Mouse (Mus musculus) c-Kit-positive CD71-negative TER-119-negative erythroid progenitor cells, embryonic 14.5 days (primary cell): ENCODE results near the gene Alk.

Experiments
- DNase-seq: peaks from one replicate; pipeline ENCODE4 v3.0.0-alpha.2; 2013; ENCODE audit warnings: low read depth

The Alk gene

DNA sequence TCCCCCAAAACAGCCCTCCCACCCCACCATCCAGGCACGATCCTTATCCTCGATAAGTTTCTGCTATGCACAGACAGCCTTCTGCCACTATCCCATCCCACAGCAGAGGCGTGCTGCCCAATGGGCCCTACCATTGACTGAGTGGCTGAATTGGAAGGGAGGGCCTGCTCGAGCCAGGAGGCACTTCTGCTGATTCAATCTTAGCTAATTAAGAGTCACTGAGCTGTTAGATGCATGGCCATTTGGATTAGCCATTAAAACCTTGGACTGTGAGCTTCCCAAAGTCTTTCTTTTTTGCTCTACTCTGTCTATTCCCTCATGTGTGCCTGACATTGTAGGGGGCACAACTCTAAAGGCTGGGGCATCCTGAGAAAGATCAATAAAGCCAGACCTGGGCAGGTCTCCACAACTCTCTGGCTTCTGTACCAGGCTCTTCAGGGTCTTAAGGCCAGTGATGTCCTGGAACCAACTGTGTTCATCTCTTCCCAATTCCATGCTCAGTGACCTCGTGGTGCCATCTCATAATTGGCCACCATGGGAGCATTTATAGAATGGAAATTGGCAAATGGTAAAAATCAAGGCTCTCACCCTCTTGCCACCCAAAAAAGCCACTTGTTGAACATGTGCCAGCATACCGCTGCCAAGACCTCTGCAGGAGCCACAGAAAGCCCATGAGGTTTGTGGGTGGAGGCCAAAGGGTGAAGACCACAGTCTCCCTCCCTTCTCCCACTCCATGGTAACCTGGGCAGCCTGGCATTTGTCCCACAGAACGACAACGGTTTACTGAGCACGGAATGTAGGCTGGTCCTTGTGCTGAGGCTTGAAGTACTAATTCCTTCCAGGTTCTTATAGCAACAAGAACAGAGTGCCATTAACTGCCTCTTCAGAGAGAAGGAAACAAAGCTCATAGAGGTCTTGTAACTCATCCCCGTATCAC lies 582.4 kb downstream of the Alk start:
- no peak for DNase-seq

GRCm38 (mm10) chr17:72017329-72017728 lies 587.1 kb downstream of the Alk start:
- no peak for DNase-seq

DNA sequence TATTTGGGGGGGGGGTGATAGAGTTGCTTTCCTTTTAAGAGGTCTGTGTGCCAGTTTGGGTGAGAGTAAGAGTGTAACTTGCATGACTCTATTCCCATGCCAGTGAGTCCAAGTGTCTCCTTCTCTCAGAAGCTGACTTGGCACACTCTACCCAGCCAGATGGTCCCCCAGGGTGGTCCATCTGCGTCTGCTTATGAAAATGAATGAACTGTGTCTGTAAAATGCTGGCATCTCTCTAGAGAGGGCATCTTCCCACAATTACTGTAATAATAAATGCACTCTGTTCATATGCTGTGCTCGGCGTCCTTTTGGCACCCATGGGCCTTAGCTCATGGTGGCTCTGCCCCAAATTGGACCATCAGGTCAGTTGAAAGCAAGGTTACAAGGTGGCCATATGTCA lies 589.2 kb downstream of the Alk start:
- no peak for DNase-seq

GRCm38 (mm10) chr17:72012775-72013174 lies 591.7 kb downstream of the Alk start:
- DNase-seq = no peak

DNA sequence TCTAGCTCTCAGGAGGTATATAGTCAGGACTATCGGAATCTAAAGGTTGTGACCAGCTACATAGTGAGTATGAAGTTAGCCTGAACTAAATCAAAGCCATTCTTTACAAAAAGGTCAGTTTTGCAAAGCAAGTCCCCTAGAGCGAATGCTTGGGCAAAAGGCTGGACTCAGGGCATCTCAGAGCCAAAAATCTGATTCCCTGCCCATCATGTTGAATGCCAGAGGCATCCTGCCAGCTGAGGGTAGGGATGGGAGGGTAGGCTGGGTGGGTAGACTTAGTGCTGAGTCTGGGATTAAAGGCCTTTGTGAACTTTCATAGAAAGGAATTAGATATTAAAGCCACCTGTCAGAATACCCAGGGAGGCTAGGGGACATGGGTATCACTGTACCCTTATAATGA lies 594.6 kb downstream of the Alk start:
- no peak for DNase-seq

DNA sequence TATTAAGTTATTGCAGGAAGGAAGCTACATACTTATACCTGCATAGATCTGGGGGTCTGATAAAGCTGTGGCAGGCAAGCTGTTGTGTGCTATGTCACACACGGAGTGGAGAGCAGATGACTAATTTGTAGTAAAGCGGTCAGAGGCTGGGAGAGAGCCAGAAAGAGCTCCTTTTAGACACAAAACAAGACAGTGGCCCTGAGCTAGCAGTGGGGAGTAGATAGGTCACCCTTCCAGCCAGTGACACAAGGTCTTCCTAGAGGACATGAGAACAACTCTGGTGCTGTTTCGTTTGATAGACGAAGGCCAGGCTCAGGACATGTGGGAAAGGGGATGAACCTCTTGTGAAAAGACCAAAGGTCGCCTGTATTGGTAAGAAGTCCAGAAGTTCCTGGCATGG lies 596.0 kb downstream of the Alk start:
- DNase-seq = no peak

- no peak for DNase-seq
Observed at GRCm38 (mm10) chr17:72005365-72005764, 599.1 kb downstream of the Alk start.

DNA sequence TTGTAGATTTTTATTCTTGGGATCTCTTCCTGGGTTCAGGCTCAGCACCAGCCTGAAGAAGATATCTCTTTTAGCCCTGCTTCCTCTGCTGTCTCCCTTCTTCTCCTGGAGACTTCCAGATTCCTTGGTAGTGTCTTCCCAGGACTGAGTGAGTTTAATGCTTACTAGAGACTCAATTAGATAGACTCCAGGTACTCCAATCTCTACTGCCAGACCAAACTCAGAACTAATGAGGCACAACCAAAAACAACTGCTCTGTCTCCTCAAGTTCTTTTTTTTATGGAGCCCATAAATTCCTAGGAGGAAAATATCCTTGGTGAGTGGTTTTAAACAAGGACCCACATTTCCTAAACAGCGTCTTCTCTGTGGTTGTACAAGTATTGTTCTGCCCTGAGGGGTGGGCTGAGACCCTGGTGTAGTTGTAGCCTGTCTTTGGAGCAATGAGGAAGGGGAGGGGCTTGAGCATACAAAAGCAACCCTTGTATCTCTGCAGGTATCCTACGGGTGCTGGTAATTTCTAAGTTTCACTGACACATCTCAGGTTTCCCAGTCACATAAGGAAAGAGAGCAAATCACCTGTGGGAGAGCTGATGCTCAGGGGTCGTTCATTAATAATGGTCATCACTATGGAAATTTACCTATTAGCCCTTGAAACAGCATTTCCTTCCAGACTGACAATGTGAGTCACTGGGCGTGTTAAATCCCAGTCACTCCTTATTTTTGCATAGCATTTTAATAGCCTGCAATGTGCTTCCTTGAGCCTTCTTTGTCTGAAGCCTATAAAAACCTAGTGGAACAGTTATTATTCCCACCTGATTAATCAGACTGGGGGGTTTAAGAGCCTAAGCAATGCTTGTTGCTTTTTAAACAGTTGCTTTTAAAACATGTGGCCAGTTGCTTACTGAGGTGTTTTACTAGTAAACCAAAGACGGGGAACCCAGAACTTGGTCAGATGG lies 604.6 kb downstream of the Alk start:
- no peak for DNase-seq

GRCm38 (mm10) chr17:71997680-71998079 lies 606.7 kb downstream of the Alk start:
- DNase-seq = no peak

DNA sequence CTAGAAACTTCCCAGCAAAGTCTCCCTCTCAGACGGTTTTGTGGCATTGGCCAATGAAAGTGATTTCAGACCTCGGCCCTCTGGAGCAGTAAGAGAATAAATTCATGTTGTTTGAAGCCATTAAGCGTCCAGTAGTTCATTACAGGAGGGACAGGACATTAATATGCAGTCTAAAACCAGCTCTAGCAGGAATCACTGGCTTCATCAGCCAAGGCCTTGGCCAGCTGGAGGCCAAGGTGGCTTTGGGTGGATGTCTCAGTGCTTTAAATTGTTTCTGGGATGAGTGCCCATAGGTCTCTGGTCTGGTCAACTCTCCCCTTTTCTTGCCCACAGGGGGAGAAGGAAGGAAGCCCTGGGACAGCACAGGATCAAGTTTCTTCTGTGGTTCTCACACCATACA lies 608.9 kb downstream of the Alk start:
- no peak for DNase-seq

- DNase-seq = no peak
Observed at GRCm38 (mm10) chr17:71994144-71994543, 610.3 kb downstream of the Alk start.

DNA sequence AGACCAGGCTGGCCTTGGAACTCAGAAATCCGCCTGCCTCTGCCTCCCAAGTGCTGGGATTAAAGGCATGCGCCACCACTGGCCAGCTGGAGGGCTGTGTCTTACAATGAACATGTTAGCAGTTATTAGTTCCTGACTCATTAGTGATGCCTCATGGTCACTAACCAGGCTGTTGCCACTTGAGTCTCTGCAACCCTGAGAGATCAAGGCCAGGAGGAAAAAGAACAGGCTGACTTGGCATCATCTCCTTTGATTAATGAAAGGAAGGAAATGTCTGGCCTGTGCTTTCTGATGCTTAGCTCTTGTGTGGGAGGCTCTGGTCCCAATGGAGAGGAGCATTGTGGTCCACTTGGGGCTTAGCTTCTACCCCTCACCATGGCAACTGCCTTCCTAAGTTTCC lies 611.4 kb downstream of the Alk start:
- no peak for DNase-seq

- DNase-seq = no peak
Observed at GRCm38 (mm10) chr17:71991260-71991659, 613.2 kb downstream of the Alk start.

- no peak for DNase-seq
Observed at GRCm38 (mm10) chr17:71990176-71990720, 614.2 kb downstream of the Alk start.

DNA sequence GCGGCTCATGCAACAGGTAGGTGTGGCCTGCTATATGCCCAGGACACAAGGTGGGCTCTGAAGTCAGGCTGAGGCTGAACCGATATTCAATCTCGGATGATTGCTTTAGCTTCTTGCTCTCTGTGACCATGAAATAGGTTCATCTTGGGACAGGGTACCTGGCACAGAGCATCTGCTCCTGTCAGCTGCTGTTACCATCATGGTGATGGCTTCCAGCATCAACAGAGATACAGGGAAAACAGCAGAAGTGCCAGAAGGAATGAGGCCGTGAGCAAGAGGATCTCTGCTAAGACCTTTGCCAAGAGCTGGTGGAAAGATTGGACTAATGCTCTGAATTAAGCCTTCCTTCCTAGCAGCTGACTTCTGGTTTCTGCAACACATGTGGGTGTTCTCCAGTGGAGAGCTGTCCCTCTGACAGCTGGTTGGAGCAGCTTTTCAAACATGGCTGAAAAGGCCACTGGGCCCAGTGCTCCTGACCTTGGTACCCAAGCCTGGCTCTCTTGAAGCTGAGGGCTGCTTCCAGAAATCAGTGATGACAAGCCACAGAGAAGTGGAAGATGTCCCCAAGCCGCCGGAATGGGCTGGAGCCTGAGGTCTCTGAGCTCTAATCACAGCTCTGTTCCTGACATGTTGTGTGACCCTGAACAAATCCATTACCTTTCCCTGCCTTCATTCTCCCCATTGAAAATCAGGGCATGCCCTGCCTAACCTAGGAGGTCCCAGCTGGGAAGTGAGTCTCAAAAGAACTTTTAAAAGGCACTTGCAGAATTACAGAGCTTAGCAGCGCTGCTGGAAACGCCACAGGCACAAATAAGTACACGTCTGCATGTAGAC lies 615.5 kb downstream of the Alk start:
- DNase-seq = no peak

DNA sequence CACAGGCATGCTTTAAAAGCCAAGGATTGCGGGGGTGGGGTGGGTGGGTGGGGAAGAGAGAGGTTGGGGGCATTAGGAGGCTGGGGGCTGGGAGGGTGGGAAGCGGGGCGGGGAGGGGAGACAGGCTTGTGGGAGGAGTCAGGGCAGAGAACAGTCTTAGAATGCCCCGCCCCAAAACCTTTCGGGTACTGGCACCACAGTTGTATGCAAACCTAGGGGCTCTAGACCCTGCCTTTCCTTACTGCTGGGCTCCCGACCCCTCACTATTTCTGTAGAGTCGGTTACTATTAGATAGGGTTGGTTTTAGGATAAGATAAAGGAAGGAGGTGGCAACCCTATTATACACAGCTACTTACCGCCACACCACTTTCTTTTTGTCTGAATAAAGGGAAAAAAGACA lies 617.4 kb downstream of the Alk start:
- DNase-seq = no peak

GRCm38 (mm10) chr17:71986456-71986855 lies 618.0 kb downstream of the Alk start:
- peak; percentile 18 for DNase-seq

- DNase-seq = no peak
Observed at GRCm38 (mm10) chr17:71981177-71981576, 623.2 kb downstream of the Alk start.

- no peak for DNase-seq
Observed at GRCm38 (mm10) chr17:71980518-71981145, 623.8 kb downstream of the Alk start.

- DNase-seq = no peak
Observed at GRCm38 (mm10) chr17:71979137-71979536, 625.3 kb downstream of the Alk start.

GRCm38 (mm10) chr17:71976661-71977060 lies 627.8 kb downstream of the Alk start:
- no peak for DNase-seq
